Mouse (Mus musculus) neutrophil, adult 83 days (primary cell): Measurements from ENCODE around the gene AL731706.2. TPM values are rescaled to one million over a fixed set of nuclear protein-coding genes. Genes with fewer than 3 reads are reported as not detected.

ENCODE experiments used
- total RNA-seq, 2 experiments: library from RNA; stranded (reverse); gene quantifications; one replicate each; pipeline ENCODE4 v1.2.4; 2023

AL731706.2 gene
- total RNA-seq, result not detected

GRCm38 (mm10) chr2:136885579-136885978 lies at the start of gene AL731706.2:
AL731706.2 (minus strand) TSS chr2:136885679.

GRCm38 (mm10) chr2:136891068-136891950 lies 5.8 kb upstream of the AL731706.2 start, which contains the start of the genes Slx4ip, AL731706.1 and Mkks:
Slx4ip (plus strand) TSS chr2:136891218.
AL731706.1 (minus strand) TSS chr2:136891389.
Mkks (minus strand) TSS chr2:136891389.

Other genes with a start within 250 kb of the AL731706.2 start
- not detected for gene Snap25, start 172.2 kb downstream of the AL731706.2 start, total RNA-seq
- 1 to 10 TPM; 3.8 to 6.5 TPM for gene Slx4ip, start 5.5 kb upstream of the AL731706.2 start, total RNA-seq
- 1 to 10 TPM; 4.5 to 5.4 TPM for gene AL731706.1, start 5.7 kb upstream of the AL731706.2 start, total RNA-seq
- 1 to 10 TPM; 4.7 to 6.0 TPM for gene Mkks, start 5.7 kb upstream of the AL731706.2 start, total RNA-seq
- 1 to 10 TPM; 4.1 to 4.3 TPM for gene Jag1, start 231.0 kb upstream of the AL731706.2 start, total RNA-seq